Mouse (Mus musculus) cerebral cortex, adult 2 months (tissue): ENCODE results near the gene Zfp638.

ENCODE experiments used
- WGBS: fragments of 180-500 bp; shearing (Covaris S2); methylation state at CpG from one replicate; pipeline ENCODE4 v1.1.7; 2018; 5-methylcytosine and 5-hydroxymethylcytosine counted together

The Zfp638 gene

GRCm38 (mm10) chr6:84010303-84011225, 143.7 kb downstream of the Zfp638 start:
- 56% methylated on average over 8 of the region's 8 CpGs for WGBS

GRCm38 (mm10) chr6:84014961-84015683, 148.2 kb downstream of the Zfp638 start:
- WGBS = 55% methylated on average over 4 of the region's 4 CpGs

- 94% methylated on average over 7 of the region's 7 CpGs for WGBS
These were observed 149.9 kb downstream of the Zfp638 start for GRCm38 (mm10) chr6:84016851-84017250.

- WGBS = 71% methylated on average over 3 of the region's 3 CpGs
These were observed 150.5 kb downstream of the Zfp638 start for GRCm38 (mm10) chr6:84017392-84017791.

GRCm38 (mm10) chr6:84018906-84019550, 152.1 kb downstream of the Zfp638 start:
- 8% methylated on average over 28 of the region's 28 CpGs for WGBS

- WGBS = 63% methylated on average over 4 of the region's 4 CpGs
These were observed 153.1 kb downstream of the Zfp638 start for GRCm38 (mm10) chr6:84020002-84020401.

- 86% methylated on average over 3 of the region's 3 CpGs for WGBS
These were observed 155.1 kb downstream of the Zfp638 start for GRCm38 (mm10) chr6:84021990-84022389.

- 86% methylated on average over 3 of the region's 3 CpGs for WGBS
These were observed 158.7 kb downstream of the Zfp638 start for GRCm38 (mm10) chr6:84025636-84026035.

GRCm38 (mm10) chr6:84029775-84030174, 162.9 kb downstream of the Zfp638 start:
- 95% methylated on average over 7 of the region's 7 CpGs for WGBS

- 27% methylated on average over 5 of the region's 5 CpGs for WGBS
These were observed 165.6 kb downstream of the Zfp638 start for GRCm38 (mm10) chr6:84032516-84032915.
